Mouse (Mus musculus) neural tube, embryonic 15.5 days (tissue): Measurements from ENCODE around the gene Mmp14. TPM values are rescaled to one million over a fixed set of nuclear protein-coding genes. Genes with fewer than 3 reads are reported as not detected.

ENCODE experiments used
- ATAC-seq: fragments of 200-750 bp; cut with Nextera tagmentation; 2 replicates; pipeline ENCODE4 v1.8.0; 2017; ENCODE audit warnings: mild to moderate bottlenecking, moderate TSS enrichment, moderate library complexity; ENCODE audit not compliant: low FRiP score
- H3K27ac ChIP-seq: fragments of 300-500 bp; sonication (generic); replicated peaks from 2 replicates; pipeline ENCODE4 v1.5.1; 2015; ENCODE audit warnings: mild to moderate bottlenecking, inconsistent platforms
- H3K27me3 ChIP-seq: fragments of 300-500 bp; sonication (generic); replicated peaks from 2 replicates; pipeline ENCODE4 v1.6.1; 2015; ENCODE audit warnings: inconsistent platforms
- H3K36me3 ChIP-seq: fragments of 300-500 bp; sonication (generic); 2 replicates; pipeline ENCODE4 v1.6.1; 2015; ENCODE audit warnings: inconsistent platforms
- H3K4me1 ChIP-seq: fragments of 300-500 bp; sonication (generic); 2 replicates; pipeline ENCODE4 v1.6.1; 2015; ENCODE audit warnings: inconsistent platforms
- H3K4me2 ChIP-seq: fragments of 300-500 bp; sonication (generic); 2 replicates; pipeline ENCODE4 v1.6.1; 2015; ENCODE audit warnings: inconsistent platforms, mild to moderate bottlenecking, moderate library complexity
- H3K4me3 ChIP-seq: fragments of 300-500 bp; sonication (generic); replicated peaks from 2 replicates; pipeline ENCODE4 v1.5.1; 2015; ENCODE audit warnings: mild to moderate bottlenecking, inconsistent platforms
- H3K9ac ChIP-seq: fragments of 300-500 bp; sonication (generic); replicated peaks from 2 replicates; pipeline ENCODE4 v1.6.1; 2015; ENCODE audit warnings: mild to moderate bottlenecking, inconsistent platforms
- H3K9me3 ChIP-seq: fragments of 300-500 bp; sonication (generic); replicated peaks from 2 replicates; pipeline ENCODE4 v1.6.1; 2016; ENCODE audit warnings: inconsistent platforms
- WGBS: fragments of 180-500 bp; shearing (Covaris S2); methylation state at CpG from one replicate; pipeline ENCODE4 v1.1.7; 2015; ENCODE audit warnings: mixed read lengths; 5-methylcytosine and 5-hydroxymethylcytosine counted together
- polyA plus RNA-seq: library from polyadenylated mRNA; unstranded; fragments of >200 nt; fragmentation: Nextera tagmentation; extraction: Ambion mirVana; gene quantifications from 2 replicates; pipeline ENCODE4 v1.2.1, GENCODE M21; 2015

Gene Mmp14
- polyA plus RNA-seq, 1 experiment from 2014 or later = 40.7 TPM

GRCm38 (mm10) chr14:54463108-54463958, 31.9 kb downstream of the Mmp14 start:
- H3K4me1 ChIP-seq = peaks cover 16% of the 10 kb centered on the region
- 16% methylated on average over 12 of the region's 12 CpGs for WGBS

GRCm38 (mm10) chr14:54463959-54464292, 32.5 kb downstream of the Mmp14 start, which contains the start of gene Lrp10:
Gene Lrp10, plus strand, starts transcription at chr14:54464137.
- H3K9me3 ChIP-seq = no peaks in the 10 kb centered on the region
- ATAC-seq = peak; percentile 92
- peak within 1 kb of the TSS; percentile 89 for H3K4me2 ChIP-seq
- H3K9ac ChIP-seq = peak within 1 kb of the TSS; percentile 78
- H3K27ac ChIP-seq = peak within 1 kb of the TSS; percentile 75
- H3K4me1 ChIP-seq = peaks cover 16% of the 10 kb centered on the region
- WGBS = 0% methylated on average over 32 of the region's 35 CpGs
- peak within 1 kb of the TSS; percentile 79 for H3K4me3 ChIP-seq
- peaks cover 10% of the 10 kb centered on the region; the same call in 1 of the 2 replicates for H3K36me3 ChIP-seq
- no peaks in the 10 kb centered on the region for H3K27me3 ChIP-seq

More at GRCm38 (mm10) chr14:54463108-54463958, 31.9 kb downstream of the Mmp14 start:
- H3K4me3 ChIP-seq = peak overlapping the region; percentile 79
- no peaks in the 10 kb centered on the region for H3K9me3 ChIP-seq
- peak overlapping the region; percentile 78 for H3K9ac ChIP-seq
- peak; percentile 39; the same call in 1 of the 2 replicates for ATAC-seq
- peak overlapping the region; percentile 75 for H3K27ac ChIP-seq
- H3K27me3 ChIP-seq = no peaks in the 10 kb centered on the region
- peak overlapping the region; percentile 89 for H3K4me2 ChIP-seq
- H3K36me3 ChIP-seq = peaks cover 7% of the 10 kb centered on the region; the same call in 1 of the 2 replicates

- peaks cover 16% of the 10 kb centered on the region for H3K4me1 ChIP-seq
- ATAC-seq = peak; percentile 70
- H3K4me2 ChIP-seq = peak overlapping the region; percentile 89
- H3K9ac ChIP-seq = peak overlapping the region; percentile 78
- H3K27me3 ChIP-seq = no peaks in the 10 kb centered on the region
- peak overlapping the region; percentile 75 for H3K27ac ChIP-seq
- no peaks in the 10 kb centered on the region for H3K9me3 ChIP-seq
- 1% methylated on average over 39 of the region's 57 CpGs for WGBS
- H3K36me3 ChIP-seq = peaks cover 14% of the 10 kb centered on the region
- peak overlapping the region; percentile 79 for H3K4me3 ChIP-seq
Measured at GRCm38 (mm10) chr14:54464293-54465005, 33.0 kb downstream of the Mmp14 start.

- H3K4me1 ChIP-seq = peaks cover 22% of the 10 kb centered on the region
- no peak overlapping the region for H3K9ac ChIP-seq
- H3K4me2 ChIP-seq = no peak overlapping the region
- no peaks in the 10 kb centered on the region for H3K9me3 ChIP-seq
- H3K27me3 ChIP-seq = no peaks in the 10 kb centered on the region
- H3K36me3 ChIP-seq = peaks cover 24% of the 10 kb centered on the region
- no peak overlapping the region for H3K4me3 ChIP-seq
- H3K27ac ChIP-seq = no peak overlapping the region
- ATAC-seq = no peak
- 92% methylated on average over 2 of the region's 2 CpGs for WGBS
Measured at GRCm38 (mm10) chr14:54471467-54471866, 40.1 kb downstream of the Mmp14 start.

GRCm38 (mm10) chr14:54472671-54473070, 41.3 kb downstream of the Mmp14 start:
- Histone ChIP-seq H3K36me3 (peaks cover 23% of the 10 kb centered on the region), H3K27me3 (no peaks in the 10 kb centered on the region; the same call in 1 of the 2 replicates), H3K9ac (no peak overlapping the region), H3K4me3 (no peak overlapping the region), H3K4me2 (no peak overlapping the region), H3K4me1 (peaks cover 32% of the 10 kb centered on the region), H3K27ac (peak overlapping the region; percentile 48; the same call in 1 of the 2 replicates), H3K9me3 (no peaks in the 10 kb centered on the region)
- WGBS = 59% methylated on average over 5 of the region's 5 CpGs
- ATAC-seq = no peak

GRCm38 (mm10) chr14:54474744-54475143, 43.3 kb downstream of the Mmp14 start:
- H3K9ac ChIP-seq = no peak overlapping the region
- peaks cover 49% of the 10 kb centered on the region for H3K4me1 ChIP-seq
- WGBS = 65% methylated on average over 5 of the region's 5 CpGs
- no peak overlapping the region for H3K4me3 ChIP-seq
- no peak overlapping the region for H3K27ac ChIP-seq
- H3K27me3 ChIP-seq = peaks cover 14% of the 10 kb centered on the region; the same call in 1 of the 2 replicates
- no peak for ATAC-seq
- H3K36me3 ChIP-seq = peaks cover 7% of the 10 kb centered on the region
- H3K4me2 ChIP-seq = no peak overlapping the region
- H3K9me3 ChIP-seq = no peaks in the 10 kb centered on the region

- Histone ChIP-seq H3K36me3 (no peaks in the 10 kb centered on the region), H3K27me3 (peaks cover 19% of the 10 kb centered on the region; the same call in 1 of the 2 replicates), H3K9ac (peak within 1 kb of the TSS; percentile 62), H3K27ac (peak within 1 kb of the TSS; percentile 78), H3K4me1 (peaks cover 51% of the 10 kb centered on the region), H3K9me3 (no peaks in the 10 kb centered on the region), H3K4me3 (peak within 1 kb of the TSS; percentile 65), H3K4me2 (peak within 1 kb of the TSS; percentile 70)
- WGBS = under 1% methylated on average over 23 of the region's 23 CpGs
- ATAC-seq = peak; percentile 91
Measured at GRCm38 (mm10) chr14:54475941-54476844, 44.8 kb downstream of the Mmp14 start, which contains the start of gene Rem2. Gene Rem2, plus strand, starts transcription at chr14:54476100.

GRCm38 (mm10) chr14:54477172-54477909, 45.9 kb downstream of the Mmp14 start:
- Histone ChIP-seq H3K4me3 (peak overlapping the region; percentile 65), H3K4me1 (peaks cover 51% of the 10 kb centered on the region), H3K9ac (peak overlapping the region; percentile 62), H3K36me3 (no peaks in the 10 kb centered on the region), H3K4me2 (peak overlapping the region; percentile 70), H3K27ac (peak overlapping the region; percentile 78; the same call in 1 of the 2 replicates), H3K27me3 (peaks cover 19% of the 10 kb centered on the region; the same call in 1 of the 2 replicates), H3K9me3 (no peaks in the 10 kb centered on the region)
- ATAC-seq = no peak
- WGBS = 68% methylated on average over 15 of the region's 15 CpGs

GRCm38 (mm10) chr14:54479451-54479920, 48.1 kb downstream of the Mmp14 start:
- Histone ChIP-seq H3K27ac (no peak overlapping the region), H3K36me3 (no peaks in the 10 kb centered on the region), H3K4me3 (peak overlapping the region; percentile 32), H3K4me2 (peak overlapping the region; percentile 59), H3K9ac (peak overlapping the region; percentile 26; the same call in 1 of the 2 replicates), H3K27me3 (peaks cover 19% of the 10 kb centered on the region; the same call in 1 of the 2 replicates), H3K4me1 (peaks cover 46% of the 10 kb centered on the region), H3K9me3 (no peaks in the 10 kb centered on the region)
- ATAC-seq = no peak
- WGBS = 3% methylated on average over 40 of the region's 40 CpGs

- no peak for ATAC-seq
- Histone ChIP-seq H3K4me1 (peaks cover 38% of the 10 kb centered on the region), H3K4me2 (no peak overlapping the region), H3K27ac (no peak overlapping the region), H3K36me3 (no peaks in the 10 kb centered on the region), H3K4me3 (no peak overlapping the region), H3K27me3 (peaks cover 19% of the 10 kb centered on the region; the same call in 1 of the 2 replicates), H3K9ac (no peak overlapping the region), H3K9me3 (no peaks in the 10 kb centered on the region)
- 71% methylated on average over 6 of the region's 6 CpGs for WGBS
Measured at GRCm38 (mm10) chr14:54480673-54481072, 49.3 kb downstream of the Mmp14 start.
